Mouse (Mus musculus): ENCODE data around the gene Fxyd1. TPM values are rescaled to one million over a fixed set of nuclear protein-coding genes. Genes with fewer than 3 reads are reported as not detected.

The Fxyd1 gene
- total RNA-seq, 4 experiments from 2014 or later: 843 to 1,156 (median 1,037) TPM

- DNase-seq (ENCODE audit: low spot score): no peak
These were observed 4.2 kb downstream of the Fxyd1 start for GRCm38 (mm10) chr7:31052636-31053434.

- DNase-seq (ENCODE audit: low spot score): no peak
These were observed 4.8 kb downstream of the Fxyd1 start for GRCm38 (mm10) chr7:31052251-31052635.

- DNase-seq (ENCODE audit: low spot score): no peak
These were observed 5.5 kb downstream of the Fxyd1 start, which contains the start of gene Fxyd7 for GRCm38 (mm10) chr7:31051321-31052021. Fxyd7 (minus strand) TSS chr7:31051467.

- DNase-seq (ENCODE audit: low spot score): no peak
These were observed 6.1 kb downstream of the Fxyd1 start for GRCm38 (mm10) chr7:31050921-31051320.

- no peak for DNase-seq (ENCODE audit: low spot score)
These were observed 6.5 kb downstream of the Fxyd1 start for GRCm38 (mm10) chr7:31050487-31050886.

GRCm38 (mm10) chr7:31049846-31050281, 7.1 kb downstream of the Fxyd1 start:
- no peak for DNase-seq (ENCODE audit: low spot score)

GRCm38 (mm10) chr7:31049135-31049845, 7.7 kb downstream of the Fxyd1 start:
- DNase-seq (ENCODE audit: low spot score): no peak

GRCm38 (mm10) chr7:31042431-31042910, 14.5 kb downstream of the Fxyd1 start, which contains the start of gene Fxyd5:
Fxyd5 (minus strand) TSS chr7:31042481.
- DNase-seq (ENCODE audit: low spot score): no peak

- DNase-seq (ENCODE audit: low spot score): peak; percentile 78
These were observed 15.2 kb downstream of the Fxyd1 start for GRCm38 (mm10) chr7:31041662-31042315.

GRCm38 (mm10) chr7:31041023-31041407, 16.0 kb downstream of the Fxyd1 start:
- no peak for DNase-seq (ENCODE audit: low spot score)

- DNase-seq (ENCODE audit: low spot score): no peak
These were observed 16.5 kb downstream of the Fxyd1 start for GRCm38 (mm10) chr7:31040281-31041022.

- DNase-seq (ENCODE audit: low spot score): no peak
These were observed 18.0 kb downstream of the Fxyd1 start for GRCm38 (mm10) chr7:31039011-31039410.

GRCm38 (mm10) chr7:31037675-31038074, 19.3 kb downstream of the Fxyd1 start:
- DNase-seq (ENCODE audit: low spot score): no peak

GRCm38 (mm10) chr7:31036917-31037316, 20.1 kb downstream of the Fxyd1 start:
- DNase-seq (ENCODE audit: low spot score): no peak

- DNase-seq (ENCODE audit: low spot score): no peak
These were observed 21.7 kb downstream of the Fxyd1 start for GRCm38 (mm10) chr7:31035291-31035690.

GRCm38 (mm10) chr7:31034789-31035188, 22.2 kb downstream of the Fxyd1 start:
- DNase-seq (ENCODE audit: low spot score): no peak

GRCm38 (mm10) chr7:31033409-31034165, 23.4 kb downstream of the Fxyd1 start:
- DNase-seq (ENCODE audit: low spot score): no peak

GRCm38 (mm10) chr7:31031731-31032130, 25.3 kb downstream of the Fxyd1 start:
- no peak for DNase-seq (ENCODE audit: low spot score)

GRCm38 (mm10) chr7:31030717-31031116, 26.3 kb downstream of the Fxyd1 start:
- DNase-seq (ENCODE audit: low spot score): no peak

GRCm38 (mm10) chr7:31028609-31029008, 28.4 kb downstream of the Fxyd1 start:
- no peak for DNase-seq (ENCODE audit: low spot score)
